Mouse (Mus musculus) liver, embryonic 11.5 days (tissue): Measurements from ENCODE around the gene Exoc3l. TPM values are rescaled to one million over a fixed set of nuclear protein-coding genes. Genes with fewer than 3 reads are reported as not detected.

Source experiments
- ATAC-seq: fragments of 200-750 bp; cut with Nextera tagmentation; replicated peaks from 2 replicates; pipeline ENCODE4 v1.8.0; 2017; ENCODE audit warnings: moderate number of reproducible peaks, mild to moderate bottlenecking, moderate TSS enrichment, moderate library complexity; ENCODE audit not compliant: low FRiP score
- DNase-seq: peaks from one replicate; pipeline ENCODE4 v3.0.0-alpha.2; 2017; ENCODE audit warnings: low spot score
- H3K27ac ChIP-seq: fragments of 300-500 bp; sonication (generic); 2 replicates; pipeline ENCODE4 v1.5.1; 2014; ENCODE audit warnings: mild to moderate bottlenecking, low read depth, low read length, control low read depth
- H3K27me3 ChIP-seq: fragments of 300-500 bp; sonication (generic); replicated peaks from 2 replicates; pipeline ENCODE4 v1.6.1; 2014; ENCODE audit warnings: low read length, mixed read lengths; ENCODE audit not compliant: control insufficient read depth, insufficient read depth
- H3K36me3 ChIP-seq: fragments of 300-500 bp; sonication (generic); 2 replicates; pipeline ENCODE4 v1.6.1; 2014; ENCODE audit warnings: mild to moderate bottlenecking, low read length, moderate library complexity, mixed read lengths; ENCODE audit not compliant: control insufficient read depth, insufficient read depth
- H3K4me1 ChIP-seq: fragments of 300-500 bp; sonication (generic); replicated peaks from 2 replicates; pipeline ENCODE4 v1.6.1; 2014; ENCODE audit warnings: low read length, mixed read lengths; ENCODE audit not compliant: control insufficient read depth, insufficient read depth
- H3K4me2 ChIP-seq: fragments of 300-500 bp; sonication (generic); 2 replicates; pipeline ENCODE4 v1.6.1; 2014; ENCODE audit warnings: mild to moderate bottlenecking, control low read depth, moderate library complexity
- H3K4me3 ChIP-seq: fragments of 300-500 bp; sonication (generic); 2 replicates; pipeline ENCODE4 v1.5.1; 2014; ENCODE audit warnings: low read depth, low read length, control low read depth
- H3K9ac ChIP-seq: fragments of 300-500 bp; sonication (generic); 2 replicates; pipeline ENCODE4 v1.6.1; 2014; ENCODE audit warnings: low read depth, low read length, control low read depth
- H3K9me3 ChIP-seq: fragments of 300-500 bp; sonication (generic); 2 replicates; pipeline ENCODE4 v1.6.1; 2016; ENCODE audit warnings: low read length, inconsistent platforms, mixed read lengths; ENCODE audit not compliant: control insufficient read depth
- WGBS: fragments of 180-500 bp; shearing (Covaris S2); extraction: QIAGEN DNeasy Blood & Tissue Kit; methylation state at CpG from one replicate; pipeline ENCODE4 v1.1.7; 2014; 5-methylcytosine and 5-hydroxymethylcytosine counted together
- polyA plus RNA-seq: library from polyadenylated mRNA; unstranded; fragments of >200 nt; fragmentation: Nextera tagmentation; extraction: Ambion mirVana; gene quantifications from 2 replicates; pipeline ENCODE4 v1.2.1, GENCODE M21; 2014

Exoc3l gene
- polyA plus RNA-seq, 1 experiment from 2014 or later, result 19.6 TPM

GRCm38 (mm10) chr8:105323183-105323582 is 27.3 kb upstream of the Exoc3l start:
- Histone ChIP-seq H3K4me3 (peak overlapping the region; percentile 28), H3K4me2 (peak overlapping the region; percentile 56), H3K9me3 (no peaks in the 10 kb centered on the region), H3K27me3 (no peaks in the 10 kb centered on the region), H3K27ac (peak overlapping the region; percentile 84), H3K36me3 (peaks cover 2% of the 10 kb centered on the region; the same call in 1 of the 2 replicates), H3K9ac (peak overlapping the region; percentile 50; the same call in 1 of the 2 replicates), H3K4me1 (peaks cover 42% of the 10 kb centered on the region)
- DNase-seq (no peak), ATAC-seq (peak; percentile 84)
- 45% methylated on average over 4 of the region's 4 CpGs for WGBS

- H3K4me2 ChIP-seq, result no peak overlapping the region
These were observed 22.8 kb upstream of the Exoc3l start for GRCm38 (mm10) chr8:105318662-105319190.

GRCm38 (mm10) chr8:105317941-105318340 is 22.0 kb upstream of the Exoc3l start:
- H3K36me3 ChIP-seq, result peaks cover 20% of the 10 kb centered on the region
- WGBS, result 87% methylated on average over 4 of the region's 4 CpGs

More at GRCm38 (mm10) chr8:105318662-105319190, 22.8 kb upstream of the Exoc3l start:
- no peak for DNase-seq
- Histone ChIP-seq H3K9ac (no peak overlapping the region), H3K36me3 (peaks cover 15% of the 10 kb centered on the region), H3K4me1 (peaks cover 30% of the 10 kb centered on the region), H3K9me3 (no peaks in the 10 kb centered on the region), H3K27me3 (no peaks in the 10 kb centered on the region), H3K27ac (0 out of 2 replicates have a peak overlapping the region, but pooled peaks have one; percentile 38), H3K4me3 (no peak overlapping the region)
- WGBS, result 78% methylated on average over 11 of the region's 11 CpGs
- no peak for ATAC-seq

GRCm38 (mm10) chr8:105315073-105315769 is 19.3 kb upstream of the Exoc3l start:
- 93% methylated on average over 18 of the region's 18 CpGs for WGBS
- ATAC-seq (no peak), DNase-seq (no peak)
- Histone ChIP-seq H3K27me3 (no peaks in the 10 kb centered on the region), H3K27ac (no peak overlapping the region), H3K9ac (no peak overlapping the region), H3K4me2 (no peak overlapping the region), H3K36me3 (peaks cover 30% of the 10 kb centered on the region), H3K4me3 (no peak overlapping the region), H3K9me3 (no peaks in the 10 kb centered on the region), H3K4me1 (peaks cover 41% of the 10 kb centered on the region)

More at GRCm38 (mm10) chr8:105317941-105318340, 22.0 kb upstream of the Exoc3l start:
- H3K27ac ChIP-seq, result no peak overlapping the region
- peaks cover 33% of the 10 kb centered on the region for H3K4me1 ChIP-seq
- H3K9ac ChIP-seq, result no peak overlapping the region
- no peaks in the 10 kb centered on the region for H3K9me3 ChIP-seq
- H3K4me2 ChIP-seq, result no peak overlapping the region
- ATAC-seq, result no peak
- no peak for DNase-seq
- no peaks in the 10 kb centered on the region for H3K27me3 ChIP-seq
- H3K4me3 ChIP-seq, result no peak overlapping the region

GRCm38 (mm10) chr8:105313622-105314402 is 17.9 kb upstream of the Exoc3l start:
- no peaks in the 10 kb centered on the region for H3K9me3 ChIP-seq
- H3K4me1 ChIP-seq, result peaks cover 29% of the 10 kb centered on the region
- no peaks in the 10 kb centered on the region for H3K27me3 ChIP-seq
- H3K4me2 ChIP-seq, result peak overlapping the region; percentile 50
- peak overlapping the region; percentile 47; the same call in 1 of the 2 replicates for H3K9ac ChIP-seq
- 0 out of 2 replicates have a peak, but pooled peaks have one; percentile 28 for ATAC-seq
- peaks cover 32% of the 10 kb centered on the region for H3K36me3 ChIP-seq
- no peak for DNase-seq
- no peak overlapping the region for H3K4me3 ChIP-seq
- H3K27ac ChIP-seq, result peak overlapping the region; percentile 65
- WGBS, result 81% methylated on average over 9 of the region's 9 CpGs

GRCm38 (mm10) chr8:105312891-105313481 is 17.1 kb upstream of the Exoc3l start:
- no peak overlapping the region for H3K4me3 ChIP-seq
- H3K27ac ChIP-seq, result peak overlapping the region; percentile 65
- peak overlapping the region; percentile 50 for H3K4me2 ChIP-seq
- no peaks in the 10 kb centered on the region for H3K9me3 ChIP-seq
- peak overlapping the region; percentile 47; the same call in 1 of the 2 replicates for H3K9ac ChIP-seq
- WGBS, result 71% methylated on average over 8 of the region's 8 CpGs
- peaks cover 32% of the 10 kb centered on the region for H3K36me3 ChIP-seq
- ATAC-seq (peak; percentile 78), DNase-seq (no peak)
- H3K4me1 ChIP-seq, result peaks cover 29% of the 10 kb centered on the region
- H3K27me3 ChIP-seq, result no peaks in the 10 kb centered on the region

- ATAC-seq, result peak; percentile 63
- H3K27me3 ChIP-seq, result no peaks in the 10 kb centered on the region
- H3K4me3 ChIP-seq, result no peak overlapping the region
- H3K4me2 ChIP-seq, result no peak overlapping the region
- H3K36me3 ChIP-seq, result peaks cover 40% of the 10 kb centered on the region
- no peak for DNase-seq
- 54% methylated on average over 1 of the region's 1 CpGs for WGBS
- H3K9me3 ChIP-seq, result no peaks in the 10 kb centered on the region
- peak overlapping the region; percentile 55; the same call in 1 of the 2 replicates for H3K27ac ChIP-seq
- H3K4me1 ChIP-seq, result peaks cover 29% of the 10 kb centered on the region
- H3K9ac ChIP-seq, result no peak overlapping the region
These were observed 15.8 kb upstream of the Exoc3l start for GRCm38 (mm10) chr8:105311718-105312117.

- ATAC-seq (no peak), DNase-seq (no peak)
- peaks cover 35% of the 10 kb centered on the region for H3K36me3 ChIP-seq
- WGBS, result 86% methylated on average over 8 of the region's 8 CpGs
- H3K27me3 ChIP-seq, result no peaks in the 10 kb centered on the region
- no peak overlapping the region for H3K9ac ChIP-seq
- no peak overlapping the region for H3K27ac ChIP-seq
- H3K9me3 ChIP-seq, result no peaks in the 10 kb centered on the region
- H3K4me1 ChIP-seq, result peaks cover 38% of the 10 kb centered on the region
- no peak overlapping the region for H3K4me3 ChIP-seq
- no peak overlapping the region for H3K4me2 ChIP-seq
These were observed 14.2 kb upstream of the Exoc3l start for GRCm38 (mm10) chr8:105310118-105310517.
